Mouse (Mus musculus) liver, postnatal 0 days (tissue): ENCODE results near the gene Nhsl1.

ENCODE experiments used
- CTCF ChIP-seq: sonication (generic); IDR thresholded peaks from 2 replicates; pipeline ENCODE4 v1.5.1; 2016; ENCODE audit warnings: antibody characterized with exemption, low read depth
- EP300 ChIP-seq: IDR thresholded peaks from 2 replicates; pipeline ENCODE4 v1.6.1; 2016; ENCODE audit warnings: antibody characterized with exemption, low read depth, mild to moderate bottlenecking

- TF ChIP-seq CTCF, result no peak
- TF ChIP-seq EP300, result no peak
These were observed 135.4 kb downstream of the Nhsl1 start for GRCm38 (mm10) chr10:18454161-18454560.
